Mouse (Mus musculus) telencephalon, adult 2 months (tissue): ENCODE measurements at regions not wholly inside any gene's neighbourhood (a gene's known extent, or its start where the extent isn't known, plus 50 kb on each side); places are given as distances from the start of the nearest gene placed in this dataset.

ENCODE experiments used
- DNase-seq: peaks from one replicate; pipeline ENCODE4 v3.0.0-alpha.2; 2011; ENCODE audit warnings: low read depth, low spot score

- DNase-seq: no peak
Observed at GRCm38 (mm10) chr6:147753828-147754227, 278.2 kb downstream of the Ccdc91 start.

GRCm38 (mm10) chr6:147755750-147756523, 280.3 kb downstream of the Ccdc91 start:
- no peak for DNase-seq

- DNase-seq: no peak
Observed at GRCm38 (mm10) chr6:147759485-147759884, 283.9 kb downstream of the Ccdc91 start.

- no peak for DNase-seq
Observed at GRCm38 (mm10) chr6:147760113-147760512, 284.5 kb downstream of the Ccdc91 start.

- DNase-seq: no peak
Observed at GRCm38 (mm10) chr6:147765241-147765640, 281.8 kb upstream of the Far2 start.

- DNase-seq: no peak
Observed at GRCm38 (mm10) chr6:147769180-147769579, 277.9 kb upstream of the Far2 start.

- DNase-seq: no peak
Observed at GRCm38 (mm10) chr6:147770034-147770433, 277.0 kb upstream of the Far2 start.

GRCm38 (mm10) chr6:147771411-147771810, 275.6 kb upstream of the Far2 start:
- no peak for DNase-seq

GRCm38 (mm10) chr6:147773904-147774303, 273.2 kb upstream of the Far2 start:
- DNase-seq: no peak

- no peak for DNase-seq
Observed at GRCm38 (mm10) chr6:147774626-147775025, 272.4 kb upstream of the Far2 start.

GRCm38 (mm10) chr6:147779466-147779865, 267.6 kb upstream of the Far2 start:
- DNase-seq: no peak

GRCm38 (mm10) chr6:147784249-147784648, 262.8 kb upstream of the Far2 start:
- DNase-seq: no peak

GRCm38 (mm10) chr6:147784854-147785253, 262.2 kb upstream of the Far2 start:
- no peak for DNase-seq

GRCm38 (mm10) chr6:147788095-147788494, 259.0 kb upstream of the Far2 start:
- DNase-seq: no peak

GRCm38 (mm10) chr6:147789112-147789511, 257.9 kb upstream of the Far2 start:
- DNase-seq: no peak

GRCm38 (mm10) chr6:147793811-147794210, 253.2 kb upstream of the Far2 start:
- no peak for DNase-seq

GRCm38 (mm10) chr6:147794351-147794750, 252.7 kb upstream of the Far2 start:
- DNase-seq: no peak

GRCm38 (mm10) chr6:147799009-147799727, 247.9 kb upstream of the Far2 start:
- no peak for DNase-seq

GRCm38 (mm10) chr6:147799861-147800260, 247.2 kb upstream of the Far2 start:
- no peak for DNase-seq

- no peak for DNase-seq
Observed at GRCm38 (mm10) chr6:147800846-147801245, 246.2 kb upstream of the Far2 start.

- DNase-seq: no peak
Observed at GRCm38 (mm10) chr6:147803893-147804292, 243.2 kb upstream of the Far2 start.

GRCm38 (mm10) chr6:147810710-147811109, 236.3 kb upstream of the Far2 start:
- DNase-seq: peak; percentile 28

- DNase-seq: no peak
Observed at GRCm38 (mm10) chr6:147816861-147817260, 230.2 kb upstream of the Far2 start.
